Mouse (Mus musculus) heart, postnatal 14 days (tissue): Measurements from ENCODE around the gene Vamp3. TPM values are rescaled to one million over a fixed set of nuclear protein-coding genes. Genes with fewer than 3 reads are reported as not detected.
A peak's percentile ranks its signal among the peaks of the same experiment; 100 is the strongest.

Experiments
- DNase-seq, 2 experiments: peaks; one replicate each; pipeline ENCODE4 v3.0.0; 2021 to 2022
- intact Hi-C: fragments of 180-260 bp; cut with DNase I; formaldehyde crosslinking; loops from one replicate; pipeline ENCODE4 v1.15.1; 2025
- long read RNA-seq, 2 experiments: library from polyadenylated mRNA; stranded (forward); transcript quantifications; one replicate each; pipeline ENCODE4 v2.0.0; 2021
- total RNA-seq, 2 experiments: library from RNA; stranded (reverse); gene quantifications; 2 replicates each; pipeline ENCODE4 v1.2.3; 2021

Vamp3 gene
- 10 to 100 TPM; 73.1 to 78.0 TPM for total RNA-seq
- long read RNA-seq, experiment 1, transcript Vamp3-201 (5 exons, 2,120 nt) = major isoform, 159 of 168 reads
- long read RNA-seq, experiment 1, partial matches to known transcripts = 3 of 168 reads
- long read RNA-seq, experiment 1, other reads (novel, unspliced or antisense) = 6 of 168 reads
- long read RNA-seq, experiment 2, transcript Vamp3-201 (5 exons, 2,120 nt) = major isoform, 107 of 112 reads
- long read RNA-seq, experiment 2, partial matches to known transcripts = 0 of 112 reads
- long read RNA-seq, experiment 2, other reads (novel, unspliced or antisense) = 5 of 112 reads

DNA sequence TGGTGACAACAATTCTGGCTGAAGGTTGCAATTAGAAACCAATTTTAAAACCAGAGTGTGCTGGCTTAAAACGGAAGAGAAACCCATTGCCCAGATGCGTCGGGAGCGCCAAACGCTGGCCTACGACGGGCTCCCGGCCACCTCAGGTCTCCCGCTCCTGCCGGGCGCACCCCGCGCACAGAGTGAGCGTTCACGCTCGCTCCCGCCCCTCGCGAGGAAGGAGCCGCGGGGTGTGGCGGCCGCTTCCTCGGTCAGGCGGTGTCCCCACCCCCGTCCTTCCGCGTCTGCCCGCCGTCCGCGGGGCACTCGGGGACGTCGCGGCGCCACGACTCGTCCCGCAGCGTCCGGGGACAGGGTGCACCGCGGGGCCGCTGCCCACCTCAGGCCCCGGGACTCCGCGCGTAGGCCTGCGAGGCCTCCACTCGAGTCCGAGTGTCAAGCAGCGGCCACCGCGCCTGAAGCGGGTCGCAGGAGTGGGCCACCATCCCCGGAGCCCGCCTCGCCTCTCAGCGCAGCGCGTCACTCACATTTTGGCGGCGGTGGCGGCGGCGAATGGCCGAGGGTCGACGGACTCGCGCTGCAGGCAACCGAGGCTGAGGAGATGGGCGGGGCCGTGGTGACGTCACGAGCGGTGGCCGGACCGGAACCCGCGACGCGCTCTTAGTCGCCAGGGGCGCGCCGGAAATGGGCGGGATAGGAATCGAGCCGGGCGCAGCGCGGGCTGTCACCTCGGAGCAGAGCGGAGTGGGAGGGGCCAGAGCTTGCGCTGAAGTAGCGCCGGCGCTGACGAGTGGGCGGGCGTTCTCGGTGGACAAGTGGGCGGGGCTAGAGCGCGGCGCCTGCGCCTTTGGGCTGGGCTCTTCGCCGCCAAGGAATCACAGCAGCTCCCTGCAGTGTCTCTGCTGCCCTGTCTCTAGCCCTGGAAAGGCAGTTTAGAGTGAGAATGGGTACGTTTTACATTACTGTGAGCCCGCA is at the start of gene Vamp3:
Gene Vamp3 (minus strand): TSS at position 617 of the 975 bp plus-strand sequence.
- intact Hi-C loops = no loop called here

DNA sequence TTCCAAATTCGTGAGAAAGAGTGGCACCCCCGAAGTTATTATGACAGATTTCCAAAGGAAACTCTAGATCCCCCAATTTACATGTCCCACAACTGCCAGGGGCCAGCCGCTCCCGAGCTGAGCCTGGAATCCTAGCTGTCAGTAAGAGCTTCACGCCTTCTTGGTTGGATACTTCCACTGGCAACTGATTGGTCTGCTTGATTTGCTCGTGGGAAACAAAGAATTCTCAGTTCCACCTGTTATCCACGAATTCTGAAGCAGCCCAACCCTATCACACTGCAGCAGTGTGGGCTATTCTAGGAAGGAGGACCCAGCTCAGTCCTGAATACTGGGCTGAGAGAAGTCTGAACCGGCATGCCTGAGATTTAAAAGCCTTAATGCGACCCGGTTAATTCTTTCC is 48.7 kb upstream of the Vamp3 start:
- DNase-seq = no peak
- intact Hi-C loops = no loop called here

More for the DNA sequence above, at the start of gene Vamp3:
- peak; percentile 99 to 100 for DNase-seq

DNA sequence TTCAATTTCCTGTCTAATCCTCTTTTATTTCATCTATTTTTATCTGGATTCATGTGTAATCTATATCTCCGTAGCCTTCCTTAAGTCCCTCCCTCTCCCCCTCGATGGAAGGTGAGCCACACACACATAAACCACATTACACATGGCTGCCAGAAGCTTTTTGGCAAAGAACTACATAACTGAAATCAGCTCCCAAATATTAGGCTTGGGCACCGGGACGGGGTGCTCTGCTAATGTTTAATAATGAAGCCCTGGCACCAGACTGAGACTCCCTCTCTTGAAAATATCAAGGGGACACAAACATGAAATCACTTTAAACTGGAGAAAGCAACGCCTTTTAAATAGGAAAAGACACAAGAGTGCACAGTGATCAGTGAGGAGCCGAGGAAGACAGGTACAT is 48.1 kb upstream of the Vamp3 start:
- DNase-seq = no peak
- intact Hi-C loops = no loop called here

DNA sequence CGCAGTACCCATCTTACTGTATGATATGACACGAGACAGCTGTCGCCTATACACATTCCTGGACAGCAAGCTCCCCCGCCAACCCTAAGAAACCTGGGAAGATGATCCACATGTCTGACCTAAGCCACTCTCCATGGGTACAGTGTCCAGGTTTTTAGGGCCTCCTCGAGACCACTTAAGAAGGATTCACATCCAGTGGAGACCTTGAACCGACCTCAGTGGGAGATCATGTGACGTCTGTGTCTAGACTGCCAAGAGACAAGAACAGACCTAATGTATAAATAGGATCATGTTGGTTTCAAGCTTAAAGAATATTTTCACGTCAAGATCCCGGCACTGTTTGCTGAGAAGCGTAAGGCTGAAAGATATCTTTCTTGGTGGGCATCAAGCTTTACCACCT is 46.4 kb upstream of the Vamp3 start:
- no peak for DNase-seq
- intact Hi-C loops = no loop called here

DNA sequence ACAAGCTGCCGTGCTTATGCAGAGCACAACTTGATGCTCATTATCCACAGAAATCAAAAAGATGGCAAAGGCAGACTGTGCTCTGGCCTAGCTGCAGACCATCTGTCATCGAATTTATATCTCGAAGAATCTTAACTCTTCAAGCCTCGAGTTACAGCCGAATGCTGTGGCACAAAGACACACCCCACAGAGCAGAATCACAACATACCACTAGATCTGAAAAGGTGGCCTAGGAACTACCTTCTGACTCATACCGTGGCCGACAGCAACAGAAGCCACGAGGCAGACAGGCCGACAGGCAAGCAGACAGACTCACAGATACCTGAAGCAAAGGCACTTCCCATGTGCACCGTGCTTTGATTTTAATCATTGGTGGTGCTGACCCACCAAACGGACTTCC is 45.9 kb upstream of the Vamp3 start:
- intact Hi-C loops = no loop called here

DNA sequence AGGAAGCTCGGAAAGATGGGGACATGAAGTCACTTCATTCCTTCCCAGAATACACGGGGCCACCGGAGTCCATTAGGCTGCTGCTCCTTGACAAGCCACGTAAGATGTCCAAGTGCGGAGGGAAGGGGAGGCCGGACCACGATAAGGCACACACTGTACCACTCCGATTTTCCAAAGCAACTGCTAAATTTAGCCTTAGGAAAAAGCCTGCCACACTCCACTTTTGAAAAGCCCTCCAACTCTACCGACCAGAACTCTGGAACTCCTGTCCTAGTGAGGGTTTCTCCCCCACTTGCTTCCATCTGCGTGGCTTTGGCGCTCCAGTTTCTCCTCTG is 39.3 kb upstream of the Vamp3 start:
- no peak for DNase-seq
- intact Hi-C loops = no loop called here

More for the DNA sequence above, 45.9 kb upstream of the Vamp3 start:
- no peak for DNase-seq

DNA sequence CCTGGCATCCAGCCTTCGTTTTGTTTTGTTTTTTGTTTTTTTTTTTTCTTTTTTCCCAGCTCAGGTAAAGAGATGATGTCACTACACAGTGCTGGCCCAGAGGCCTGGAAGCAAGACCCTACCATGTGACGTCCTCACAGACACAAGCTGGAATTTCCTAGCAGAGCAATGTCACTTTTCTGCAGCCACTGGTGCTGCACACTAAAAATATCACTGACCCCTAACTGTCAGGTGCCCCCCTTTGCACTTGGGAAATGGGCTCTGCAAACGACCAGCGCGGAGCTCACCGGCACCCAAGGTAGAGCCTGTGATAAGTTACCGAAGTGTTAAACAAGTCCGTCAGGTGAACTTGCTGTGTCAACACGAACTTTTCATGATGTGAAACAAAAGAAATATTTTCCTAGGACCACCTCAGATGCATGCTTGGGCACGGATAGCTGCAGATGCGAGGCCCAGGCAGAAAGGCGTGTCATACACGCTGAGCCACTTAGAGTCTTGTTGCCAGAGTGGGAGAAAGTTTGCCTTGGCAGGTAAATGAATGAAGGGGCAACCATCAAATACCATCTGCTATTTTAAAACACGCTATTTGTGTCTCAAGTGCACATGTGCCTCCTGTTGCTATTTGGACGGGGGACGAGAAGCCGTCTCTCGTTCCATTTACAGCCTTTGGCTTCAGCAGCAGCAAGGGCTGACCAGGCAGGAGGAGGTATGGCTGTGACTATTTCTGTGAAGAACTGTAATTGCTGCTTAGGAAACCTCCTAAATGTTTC is 38.8 kb upstream of the Vamp3 start:
- DNase-seq = peak; percentile 30 to 44

DNA sequence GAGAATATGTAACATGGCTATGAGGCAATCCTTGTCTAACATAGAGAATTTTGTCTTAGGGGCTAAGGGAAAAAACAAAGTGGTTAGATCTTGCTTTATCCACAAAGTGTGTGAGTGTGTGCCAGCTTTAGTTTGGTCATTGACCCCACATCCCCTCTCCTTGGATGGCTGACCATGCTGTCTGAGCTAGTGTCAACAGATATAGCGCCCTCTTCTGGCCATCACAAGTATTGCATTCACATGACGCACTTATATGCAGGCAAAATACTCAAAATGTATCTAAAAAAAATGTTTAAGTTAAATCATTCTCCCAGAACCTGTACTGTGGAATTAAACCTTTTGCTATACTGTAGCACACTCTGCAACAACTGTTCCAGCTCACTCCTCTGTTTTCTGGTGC is 37.4 kb upstream of the Vamp3 start:
- peak in 1 of 2 experiments; percentile 67 for DNase-seq
- intact Hi-C loops = no loop called here

More for the DNA sequence above, 38.8 kb upstream of the Vamp3 start:
- intact Hi-C loops = no loop called here

DNA sequence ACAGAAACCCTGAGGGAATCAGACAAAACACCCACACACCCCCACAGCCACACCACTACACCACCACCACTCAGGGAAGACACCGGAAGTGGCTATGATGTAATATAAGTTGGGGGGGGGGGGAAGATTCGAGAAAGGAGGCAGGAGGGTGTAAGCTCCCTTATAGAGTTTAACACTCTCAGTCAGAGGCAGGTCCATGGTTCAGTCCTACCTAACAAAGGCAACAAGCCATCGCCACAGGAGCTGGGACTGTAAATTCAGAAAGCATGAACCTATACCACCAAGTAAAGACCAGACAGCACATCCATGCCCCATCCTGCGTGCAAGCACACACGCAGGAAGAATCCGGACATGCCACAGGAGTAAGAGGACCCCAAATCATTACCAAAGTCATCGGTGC is 31.5 kb upstream of the Vamp3 start, which contains the start of gene Gm13090:
Gene Gm13090 (plus strand): TSS at position 301 of the 400 bp plus-strand sequence.
- DNase-seq = no peak
- intact Hi-C loops = no loop called here

DNA sequence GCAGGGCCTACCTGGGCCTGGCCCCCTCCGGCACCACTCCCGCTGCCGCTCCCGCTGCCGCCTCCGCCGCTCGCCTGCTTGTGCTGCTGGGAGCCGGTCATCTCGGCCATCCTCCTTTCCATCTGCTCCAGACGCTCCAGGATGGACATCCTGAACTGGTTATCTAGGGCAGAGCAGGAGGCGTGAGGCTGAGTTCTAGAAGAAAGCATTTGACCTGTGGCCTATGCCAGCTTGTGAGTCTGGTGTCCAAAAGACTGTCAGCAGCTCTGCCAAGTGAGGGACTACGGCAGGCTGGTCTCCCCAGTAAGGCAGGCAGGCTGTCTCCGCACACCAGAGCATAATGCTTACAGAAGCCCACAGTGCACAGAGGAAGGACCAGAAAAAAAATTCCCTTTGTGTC is 31.1 kb upstream of the Vamp3 start:
- intact Hi-C loops = no loop called here
- peak in 1 of 2 experiments; percentile 36 for DNase-seq

DNA sequence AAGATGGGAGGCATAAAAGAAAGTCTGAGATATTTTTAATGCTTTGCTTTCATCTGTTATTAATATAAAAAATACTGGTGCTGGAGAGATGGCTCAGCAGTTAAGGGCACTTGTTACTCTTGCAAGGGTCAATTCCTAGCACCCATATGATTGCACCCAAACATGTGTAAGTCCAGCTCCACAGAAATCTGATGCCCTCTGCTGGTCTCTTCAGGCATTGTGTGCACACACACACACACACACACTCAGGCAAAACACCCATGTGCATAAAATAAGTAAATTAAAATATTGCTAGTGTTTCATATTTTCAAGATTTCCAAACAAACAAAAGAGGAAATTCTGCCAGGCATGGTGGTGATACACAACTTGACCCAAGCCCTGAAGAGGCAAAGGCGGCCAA is 29.6 kb upstream of the Vamp3 start:
- intact Hi-C loops = no loop called here
- no peak for DNase-seq

DNA sequence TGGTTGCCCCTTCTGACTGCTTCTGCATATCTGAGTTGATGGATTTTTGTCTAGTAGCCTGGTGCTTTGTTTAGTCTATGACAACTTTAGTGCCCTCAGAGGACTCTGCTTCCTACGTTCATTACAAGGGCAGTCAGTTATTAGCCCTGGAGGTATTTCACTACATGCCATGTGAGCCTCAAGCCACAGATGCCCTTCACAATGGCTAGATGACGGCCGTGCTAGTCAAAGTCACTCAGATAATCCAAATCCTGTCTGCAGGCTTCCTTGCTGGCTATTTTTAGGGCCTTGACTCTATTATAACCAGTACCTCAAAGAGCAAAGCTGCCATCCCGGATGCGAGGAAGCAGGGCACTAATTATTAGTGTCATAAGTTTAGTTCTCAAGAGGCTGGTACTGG is 25.3 kb upstream of the Vamp3 start:
- intact Hi-C loops = no loop called here
- DNase-seq = no peak

DNA sequence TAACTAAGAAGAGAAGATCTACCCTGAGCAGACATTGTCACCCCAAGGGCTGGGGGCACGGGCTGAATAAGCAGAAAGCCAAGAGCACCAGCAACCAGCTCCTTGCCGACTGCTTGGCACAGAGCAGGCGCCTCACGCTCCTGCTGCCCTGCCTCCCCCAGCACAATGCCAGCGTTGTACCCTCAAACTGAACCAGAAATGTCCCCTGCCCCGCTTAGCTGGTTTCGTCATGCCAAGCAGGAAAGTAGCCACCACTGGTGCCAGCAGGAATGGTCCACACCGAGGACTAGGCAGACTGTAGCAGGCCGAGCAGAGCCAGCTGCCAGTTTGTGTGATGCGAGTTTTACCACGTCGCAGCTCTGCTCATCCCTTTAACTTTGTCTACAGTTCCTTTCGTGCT is 24.2 kb upstream of the Vamp3 start:
- DNase-seq = no peak
- intact Hi-C loops = no loop called here

DNA sequence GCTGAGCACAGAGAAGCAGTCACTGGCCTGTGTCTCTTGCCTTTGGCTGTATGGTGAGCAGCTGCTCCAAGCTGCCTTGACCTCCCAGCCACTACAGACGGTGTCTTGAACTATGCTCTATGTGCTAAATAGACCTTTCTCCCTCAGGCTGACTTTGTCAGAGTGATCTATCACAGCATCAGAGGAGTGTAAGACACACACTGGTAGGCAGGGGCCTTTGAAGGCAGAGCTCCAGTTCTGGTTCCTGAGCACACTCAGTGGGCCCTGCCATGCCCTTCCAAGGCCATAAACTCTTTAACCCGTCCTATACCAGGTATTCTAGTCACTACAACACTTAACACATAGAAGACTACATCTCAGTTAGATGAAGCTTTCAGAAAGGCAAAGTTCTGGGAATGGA is 23.6 kb upstream of the Vamp3 start:
- intact Hi-C loops = no loop called here

DNA sequence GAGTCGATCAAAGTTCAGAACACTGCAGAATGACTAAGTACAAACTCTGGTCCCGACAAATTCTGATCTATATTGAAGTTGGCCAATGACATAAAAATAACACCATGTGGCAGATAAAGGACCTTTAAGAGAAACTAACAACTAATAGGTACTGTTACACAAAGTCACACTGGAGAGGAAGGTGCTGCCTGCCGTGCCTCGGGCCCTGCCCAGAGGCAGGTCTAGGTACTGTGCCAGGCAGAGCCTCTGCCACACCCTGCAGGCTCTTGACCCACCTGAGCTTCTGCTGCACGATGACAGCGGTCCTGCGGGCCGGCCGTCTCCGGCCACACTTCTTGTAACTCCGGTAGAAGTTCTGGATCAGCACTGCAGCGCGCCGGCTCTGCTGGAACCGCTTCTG is 17.1 kb upstream of the Vamp3 start:
- intact Hi-C loops = loop anchor here (1.0 kb wide), 1 partner anchor 53 kb away; no protein-coding TSS in a partner anchor
- no peak for DNase-seq

More for the DNA sequence above, 23.6 kb upstream of the Vamp3 start:
- DNase-seq = no peak

DNA sequence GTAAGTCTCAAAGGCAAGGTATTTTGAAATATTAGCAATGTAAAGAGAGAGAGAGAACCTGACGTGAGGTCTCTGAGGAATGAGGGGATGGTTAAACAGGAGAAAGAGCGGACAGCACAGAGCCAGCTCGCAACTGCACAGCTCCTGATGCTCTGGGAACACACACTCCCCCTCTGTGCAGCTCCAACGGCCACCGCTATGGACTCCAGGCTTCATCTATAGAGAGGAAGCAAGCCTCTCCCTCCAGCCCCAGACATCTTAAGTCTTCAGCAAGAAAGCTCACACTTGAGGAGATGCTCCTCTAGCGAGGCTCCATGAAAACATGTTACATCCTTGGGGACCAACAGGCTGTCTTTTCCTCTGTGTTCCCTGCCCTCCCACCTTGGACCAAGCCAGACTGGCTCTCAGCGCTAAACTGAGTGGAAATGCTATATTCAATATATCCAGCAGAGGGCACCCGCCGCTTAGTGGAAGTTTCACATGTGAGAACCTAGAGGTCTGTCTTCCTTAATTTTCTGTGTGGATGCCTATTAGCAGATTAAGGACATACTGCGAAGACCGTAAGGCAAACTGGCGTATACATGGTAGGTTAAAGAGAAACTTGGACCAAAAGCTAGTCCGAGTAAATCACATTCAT is 15.5 kb upstream of the Vamp3 start:
- DNase-seq = peak; percentile 75 to 89
- intact Hi-C loops = loop anchor here (1.0 kb wide), 1 partner anchor 68 kb away; no protein-coding TSS in a partner anchor

DNA sequence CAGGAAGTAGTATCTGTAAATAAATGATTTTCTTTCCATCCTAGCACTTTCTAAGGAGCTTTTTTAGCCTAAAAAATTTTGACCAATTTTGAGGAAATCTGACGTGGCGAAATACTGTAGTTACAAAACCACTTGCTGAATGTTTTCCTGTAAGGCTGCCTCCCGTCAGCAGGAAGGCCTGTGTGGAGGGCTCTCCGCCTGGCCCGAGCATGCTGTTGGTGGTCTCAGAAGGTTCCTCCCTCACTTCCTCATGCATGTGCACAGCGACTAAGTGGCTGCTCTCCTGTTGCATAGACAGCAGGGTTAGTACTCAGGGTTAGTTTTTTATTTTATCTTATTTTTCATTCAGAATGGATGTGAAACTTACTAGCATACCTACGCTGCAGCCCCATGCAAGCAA is 13.2 kb upstream of the Vamp3 start:
- DNase-seq = no peak
- intact Hi-C loops = loop anchor here (2.0 kb wide), 1 partner anchor 104 kb away; no protein-coding TSS in a partner anchor

DNA sequence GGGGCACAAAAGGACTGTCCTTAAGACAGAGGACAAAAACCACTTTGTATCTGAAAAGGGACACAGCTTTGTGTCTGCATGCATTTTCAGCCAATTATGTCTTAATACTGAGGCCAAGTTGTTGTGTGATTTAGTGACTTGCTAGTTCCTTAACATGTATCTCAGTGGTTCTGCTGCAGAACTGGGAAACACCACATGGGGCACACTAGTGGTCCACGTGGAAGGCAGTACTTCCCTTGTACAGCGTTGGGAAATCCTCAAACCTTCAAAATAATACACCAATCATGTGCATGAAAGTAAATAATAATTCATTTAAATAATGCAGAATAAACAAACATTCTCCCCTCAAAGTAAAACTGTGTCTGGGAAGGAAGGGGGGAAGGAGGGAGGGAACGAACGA is 11.0 kb upstream of the Vamp3 start:
- intact Hi-C loops = no loop called here
- no peak for DNase-seq

DNA sequence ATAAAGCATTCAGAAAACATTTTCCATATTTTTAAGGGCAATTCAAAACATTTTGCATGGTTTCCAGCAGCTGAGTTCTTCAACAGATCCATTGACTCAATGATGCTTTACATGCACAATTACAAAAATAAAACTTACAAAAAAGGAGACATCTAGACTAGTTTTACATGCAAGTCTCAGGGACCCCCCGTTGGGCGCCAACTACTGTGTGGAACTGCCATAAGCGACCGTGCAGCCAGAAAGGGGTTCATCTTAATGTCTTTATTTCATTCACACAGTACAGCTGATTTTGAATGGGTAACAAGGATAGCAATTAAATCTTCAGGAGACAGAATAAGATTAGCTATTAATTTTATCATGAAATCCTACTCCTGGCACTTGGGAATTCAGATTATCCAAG is 1.8 kb upstream of the Vamp3 start:
- intact Hi-C loops = no loop called here

DNA sequence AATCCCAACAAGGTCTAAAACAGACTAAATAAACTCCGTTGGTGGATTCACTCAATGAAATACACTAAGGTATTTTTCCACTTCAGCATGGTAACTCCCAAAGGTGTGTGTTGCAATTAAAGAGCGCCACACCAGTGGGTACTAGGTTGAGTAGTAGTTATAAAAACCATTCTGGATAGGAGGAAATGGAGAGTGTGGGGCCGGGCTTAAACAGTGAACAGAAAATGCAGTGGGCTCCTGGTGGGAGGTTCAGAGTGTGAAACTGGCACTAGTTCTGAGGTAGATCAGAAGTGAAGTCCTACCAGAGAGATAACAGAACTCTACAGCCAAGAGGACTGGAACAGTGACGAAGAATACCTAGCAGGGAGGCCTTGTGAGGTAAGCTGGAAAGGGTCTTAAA is 871 bp upstream of the Vamp3 start:
- intact Hi-C loops = no loop called here
- DNase-seq = no peak

More for the DNA sequence above, 1.8 kb upstream of the Vamp3 start:
- DNase-seq = no peak
